Mouse (Mus musculus) stomach, postnatal 0 days (tissue): Measurements from ENCODE around the gene Dock1. TPM values are rescaled to one million over a fixed set of nuclear protein-coding genes. Genes with fewer than 3 reads are reported as not detected.

Experiments used
- ATAC-seq: fragments of 200-750 bp; cut with Nextera tagmentation; 2 replicates; pipeline ENCODE4 v1.8.0; 2017; ENCODE audit not compliant: low FRiP score, low TSS enrichment
- DNase-seq: peaks from one replicate; pipeline ENCODE4 v3.0.0-alpha.2; 2016; ENCODE audit warnings: low spot score
- H3K27ac ChIP-seq: fragments of 300-500 bp; sonication (generic); replicated peaks from 2 replicates; pipeline ENCODE4 v1.5.1; 2014; ENCODE audit warnings: mild to moderate bottlenecking, control low read depth
- H3K27me3 ChIP-seq: fragments of 300-500 bp; sonication (generic); 2 replicates; pipeline ENCODE4 v1.6.1; 2014; ENCODE audit warnings: low read length; ENCODE audit not compliant: control insufficient read depth, insufficient read depth
- H3K36me3 ChIP-seq: fragments of 300-500 bp; sonication (generic); 2 replicates; pipeline ENCODE4 v1.6.1; 2014; ENCODE audit warnings: low read length, mixed read lengths; ENCODE audit not compliant: control insufficient read depth, insufficient read depth
- H3K4me1 ChIP-seq: fragments of 300-500 bp; sonication (generic); replicated peaks from 2 replicates; pipeline ENCODE4 v1.6.1; 2014; ENCODE audit warnings: antibody characterized with exemption; ENCODE audit not compliant: control insufficient read depth, insufficient read depth
- H3K4me2 ChIP-seq: fragments of 300-500 bp; sonication (generic); replicated peaks from 2 replicates; pipeline ENCODE4 v1.6.1; 2014; ENCODE audit warnings: low read depth, mild to moderate bottlenecking, control low read depth, moderate library complexity
- H3K4me3 ChIP-seq: fragments of 300-500 bp; sonication (generic); 2 replicates; pipeline ENCODE4 v1.5.1; 2014; ENCODE audit warnings: low read depth, low read length, control low read depth
- H3K9ac ChIP-seq: fragments of 300-500 bp; sonication (generic); 2 replicates; pipeline ENCODE4 v1.6.1; 2014; ENCODE audit warnings: mild to moderate bottlenecking, low read length, control low read depth, mixed read lengths
- H3K9me3 ChIP-seq: fragments of 300-500 bp; sonication (generic); 2 replicates; pipeline ENCODE4 v1.6.1; 2016; ENCODE audit warnings: low read length; ENCODE audit not compliant: control insufficient read depth
- CTCF ChIP-seq: IDR thresholded peaks from 2 replicates; pipeline ENCODE4 v1.5.1; 2016; ENCODE audit warnings: antibody characterized with exemption, low read depth, mild to moderate bottlenecking, moderate library complexity
- EP300 ChIP-seq: optimal IDR thresholded peaks from 2 replicates; pipeline ENCODE3; 2016; ENCODE audit warnings: antibody characterized with exemption
- WGBS: fragments of 180-500 bp; shearing (Covaris S2); extraction: QIAGEN DNeasy Blood & Tissue Kit; methylation state at CpG from one replicate; pipeline ENCODE4 v1.1.7; 2014; 5-methylcytosine and 5-hydroxymethylcytosine counted together
- polyA plus RNA-seq: library from polyadenylated mRNA; unstranded; fragments of >200 nt; fragmentation: Nextera tagmentation; extraction: Ambion mirVana; gene quantifications from 2 replicates; pipeline ENCODE4 v1.2.1, GENCODE M21; 2015

The Dock1 gene
- polyA plus RNA-seq, 1 experiment from 2014 or later, result 8.5 TPM

- Histone ChIP-seq H3K4me1 (no peaks in the 10 kb centered on the region), H3K27me3 (no peaks in the 10 kb centered on the region), H3K4me2 (no peak overlapping the region), H3K9me3 (no peaks in the 10 kb centered on the region), H3K36me3 (no peaks in the 10 kb centered on the region; the same call in 1 of the 2 replicates), H3K9ac (no peak overlapping the region), H3K27ac (no peak overlapping the region), H3K4me3 (no peak overlapping the region)
- no peak for TF ChIP-seq CTCF
- no peak for TF ChIP-seq EP300
- WGBS, result 82% methylated on average over 5 of the region's 5 CpGs
- ATAC-seq (no peak), DNase-seq (no peak)
Measured at GRCm38 (mm10) chr7:134726530-134727258, 56.2 kb downstream of the Dock1 start.

- TF ChIP-seq EP300, result no peak
- TF ChIP-seq CTCF, result no peak
- Histone ChIP-seq H3K27me3 (no peaks in the 10 kb centered on the region), H3K4me2 (no peak overlapping the region), H3K9ac (no peak overlapping the region), H3K9me3 (no peaks in the 10 kb centered on the region), H3K27ac (no peak overlapping the region), H3K4me3 (no peak overlapping the region), H3K36me3 (no peaks in the 10 kb centered on the region; the same call in 1 of the 2 replicates), H3K4me1 (no peaks in the 10 kb centered on the region)
- ATAC-seq (no peak), DNase-seq (no peak)
Measured at GRCm38 (mm10) chr7:134729348-134729747, 58.9 kb downstream of the Dock1 start.

- Histone ChIP-seq H3K9me3 (no peaks in the 10 kb centered on the region), H3K4me3 (no peak overlapping the region), H3K36me3 (no peaks in the 10 kb centered on the region), H3K27ac (no peak overlapping the region), H3K4me1 (no peaks in the 10 kb centered on the region), H3K27me3 (no peaks in the 10 kb centered on the region), H3K9ac (no peak overlapping the region), H3K4me2 (no peak overlapping the region)
- ATAC-seq (no peak), DNase-seq (no peak)
- 92% methylated on average over 3 of the region's 3 CpGs for WGBS
- no peak for TF ChIP-seq CTCF
- no peak for TF ChIP-seq EP300
Measured at GRCm38 (mm10) chr7:134730406-134731126, 60.1 kb downstream of the Dock1 start.

- no peak for DNase-seq
Measured at GRCm38 (mm10) chr7:134747059-134747458, 76.6 kb downstream of the Dock1 start.

GRCm38 (mm10) chr7:134748376-134748775 is 77.9 kb downstream of the Dock1 start:
- Histone ChIP-seq H3K4me2 (no peak overlapping the region), H3K4me1 (no peaks in the 10 kb centered on the region), H3K9me3 (no peaks in the 10 kb centered on the region), H3K9ac (no peak overlapping the region), H3K36me3 (peaks cover 16% of the 10 kb centered on the region), H3K27me3 (no peaks in the 10 kb centered on the region), H3K27ac (no peak overlapping the region), H3K4me3 (no peak overlapping the region)
- DNase-seq, result no peak
- no peak for ATAC-seq
- WGBS, result 87% methylated on average over 3 of the region's 3 CpGs
- no peak for TF ChIP-seq CTCF
- no peak for TF ChIP-seq EP300

More at GRCm38 (mm10) chr7:134747059-134747458, 76.6 kb downstream of the Dock1 start:
- 94% methylated on average over 4 of the region's 4 CpGs for WGBS
- Histone ChIP-seq H3K9me3 (no peaks in the 10 kb centered on the region), H3K4me2 (no peak overlapping the region), H3K27me3 (no peaks in the 10 kb centered on the region), H3K27ac (no peak overlapping the region), H3K4me1 (no peaks in the 10 kb centered on the region), H3K36me3 (peaks cover 16% of the 10 kb centered on the region), H3K4me3 (no peak overlapping the region), H3K9ac (no peak overlapping the region)
- ATAC-seq, result no peak
- TF ChIP-seq CTCF (no peak), EP300 (no peak)

GRCm38 (mm10) chr7:134749613-134750012 is 79.2 kb downstream of the Dock1 start:
- 93% methylated on average over 1 of the region's 1 CpGs for WGBS
- Histone ChIP-seq H3K27me3 (no peaks in the 10 kb centered on the region), H3K4me3 (no peak overlapping the region), H3K4me1 (no peaks in the 10 kb centered on the region), H3K27ac (no peak overlapping the region), H3K4me2 (no peak overlapping the region), H3K36me3 (peaks cover 16% of the 10 kb centered on the region), H3K9ac (no peak overlapping the region), H3K9me3 (no peaks in the 10 kb centered on the region)
- DNase-seq (no peak), ATAC-seq (no peak)
- TF ChIP-seq CTCF, result no peak
- no peak for TF ChIP-seq EP300
